Mouse (Mus musculus): ENCODE measurements around the gene BC049352. TPM values are rescaled to one million over a fixed set of nuclear protein-coding genes. Genes with fewer than 3 reads are reported as not detected.

The BC049352 gene
- not detected in 2 replicates for polyA plus RNA-seq (2015; fragmentation: Nextera tagmentation; extraction: Ambion mirVana)

DNA sequence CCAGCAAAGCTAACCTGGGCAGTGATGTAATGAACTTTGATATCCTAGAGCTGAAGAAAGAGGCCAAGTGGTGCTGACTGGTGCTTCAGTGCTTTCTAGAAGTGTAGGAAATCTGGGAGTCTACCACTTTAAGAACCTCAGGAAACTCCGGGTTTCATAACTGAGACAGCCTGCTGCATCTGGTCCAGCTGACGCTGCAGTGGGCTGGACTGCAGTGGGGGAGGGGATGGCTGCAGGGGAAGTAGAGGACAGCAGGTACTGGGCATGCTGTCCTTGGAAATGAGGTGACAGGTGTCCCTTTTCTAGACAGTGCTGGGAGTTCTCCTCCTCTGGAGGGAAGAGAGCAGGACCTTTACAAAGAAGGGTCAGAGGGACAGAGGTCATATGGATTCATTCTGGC, at the start of gene BC049352:
Gene BC049352 (plus strand): TSS at position 238 of the 400 bp plus-strand sequence.
- Histone ChIP-seq H3K36me3 (no peaks in the 10 kb centered on the region), H3K4me2 (replicated peaks) (no peak within 1 kb of the TSS), H3K4me3 (no peak within 1 kb of the TSS), H3K9me3 (no peaks in the 10 kb centered on the region), H3K27ac (no peak within 1 kb of the TSS), H3K27me3 (no peaks in the 10 kb centered on the region), H3K4me1 (peaks cover 4% of the 10 kb centered on the region), H3K9ac (no peak within 1 kb of the TSS)
- ATAC-seq (ENCODE audit: low FRiP score, low read depth): no peak
- WGBS: 6% methylated on average over 2 of the region's 2 CpGs

DNA sequence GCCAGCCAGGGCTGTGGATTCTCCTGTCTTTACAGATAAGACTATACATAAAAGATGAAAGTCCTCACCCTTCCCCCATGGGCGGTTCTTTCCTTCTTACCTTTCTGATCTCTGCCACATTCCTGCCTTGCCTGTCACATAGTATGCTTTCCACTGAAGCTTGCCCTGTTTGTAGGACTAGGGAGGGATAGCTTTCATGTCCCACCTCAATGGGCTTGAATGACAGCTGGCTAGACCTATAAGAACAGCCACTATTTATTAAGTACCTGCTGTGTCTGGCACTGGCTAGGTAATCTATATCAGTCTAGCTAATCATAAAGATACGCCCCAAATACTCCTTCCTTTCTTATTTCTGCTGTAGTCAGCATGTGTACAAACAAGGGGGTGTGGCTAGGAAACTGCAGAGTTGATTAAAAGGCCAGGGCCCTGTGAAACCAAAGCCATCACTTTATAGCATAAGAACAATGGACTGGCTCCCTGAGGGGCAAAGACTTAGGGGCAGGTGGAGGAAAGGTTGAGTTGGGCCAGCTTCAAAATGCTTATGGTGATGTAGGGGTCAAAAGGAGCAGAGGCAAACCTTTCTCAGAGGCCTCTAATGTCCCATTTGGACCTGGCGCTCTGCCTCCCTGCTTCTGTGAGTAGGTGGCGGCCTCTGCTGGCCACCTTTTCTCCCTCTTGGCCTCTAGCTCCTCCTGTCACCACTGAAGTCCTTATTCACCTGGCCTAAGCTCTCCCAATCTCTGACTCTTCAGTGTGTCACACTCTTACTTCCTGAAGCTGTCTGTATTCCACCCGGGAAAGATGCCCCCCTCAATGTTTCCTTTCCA, 48.1 kb upstream of the BC049352 start:
- peaks cover 20% of the 10 kb centered on the region for H3K4me1 ChIP-seq
- 21% methylated on average over 5 of the region's 5 CpGs for WGBS
- no peaks in the 10 kb centered on the region for H3K9me3 ChIP-seq
- H3K9ac ChIP-seq: no peak overlapping the region
- ATAC-seq (ENCODE audit: low FRiP score, low read depth): no peak
- no peak overlapping the region for H3K4me2 ChIP-seq (replicated peaks)
- no peak overlapping the region for H3K27ac ChIP-seq
- peaks cover 42% of the 10 kb centered on the region for H3K27me3 ChIP-seq
- no peaks in the 10 kb centered on the region for H3K36me3 ChIP-seq
- H3K4me3 ChIP-seq: no peak overlapping the region

DNA sequence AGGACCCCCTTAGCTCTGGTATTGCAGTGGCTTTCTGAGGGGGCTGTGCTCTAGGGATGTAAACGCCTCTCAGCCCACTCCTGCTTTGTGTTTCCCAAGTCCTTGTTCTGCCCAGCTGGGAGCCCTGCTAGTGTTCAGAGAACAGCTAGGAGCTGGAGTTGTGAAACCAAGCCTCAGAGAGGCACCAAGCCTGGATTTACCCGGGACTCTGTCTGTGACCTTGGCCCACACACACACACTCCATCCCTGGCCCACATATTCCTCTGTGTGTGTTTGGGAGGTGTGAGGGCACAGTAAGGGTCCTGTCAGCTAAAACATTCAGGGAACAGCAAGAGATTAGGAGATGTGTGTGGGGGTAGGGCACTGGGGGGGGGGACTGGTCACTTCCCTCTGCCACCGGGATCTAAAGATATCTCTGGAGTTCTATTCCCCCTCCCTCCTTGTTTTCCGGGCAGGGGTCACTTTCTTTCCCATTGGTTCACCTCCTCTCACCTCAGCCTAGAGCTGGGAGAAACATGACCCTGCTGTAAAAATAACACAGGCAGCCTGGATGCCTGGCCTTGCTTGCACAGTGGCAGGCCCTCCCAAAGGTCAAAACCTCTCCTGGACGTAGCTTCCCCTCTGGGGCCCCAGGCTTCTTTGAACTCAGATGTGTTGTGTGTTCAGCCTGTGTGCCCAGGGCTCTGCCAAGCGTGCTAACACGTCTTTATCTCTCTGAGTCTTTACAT, 45.2 kb upstream of the BC049352 start:
- WGBS: 13% methylated on average over 7 of the region's 7 CpGs
- Histone ChIP-seq H3K36me3 (no peaks in the 10 kb centered on the region), H3K4me1 (peaks cover 32% of the 10 kb centered on the region), H3K9me3 (no peaks in the 10 kb centered on the region), H3K27me3 (peaks cover 69% of the 10 kb centered on the region), H3K9ac (no peak overlapping the region), H3K4me2 (replicated peaks) (no peak overlapping the region), H3K27ac (no peak overlapping the region), H3K4me3 (no peak overlapping the region)
- ATAC-seq (ENCODE audit: low FRiP score, low read depth): no peak

DNA sequence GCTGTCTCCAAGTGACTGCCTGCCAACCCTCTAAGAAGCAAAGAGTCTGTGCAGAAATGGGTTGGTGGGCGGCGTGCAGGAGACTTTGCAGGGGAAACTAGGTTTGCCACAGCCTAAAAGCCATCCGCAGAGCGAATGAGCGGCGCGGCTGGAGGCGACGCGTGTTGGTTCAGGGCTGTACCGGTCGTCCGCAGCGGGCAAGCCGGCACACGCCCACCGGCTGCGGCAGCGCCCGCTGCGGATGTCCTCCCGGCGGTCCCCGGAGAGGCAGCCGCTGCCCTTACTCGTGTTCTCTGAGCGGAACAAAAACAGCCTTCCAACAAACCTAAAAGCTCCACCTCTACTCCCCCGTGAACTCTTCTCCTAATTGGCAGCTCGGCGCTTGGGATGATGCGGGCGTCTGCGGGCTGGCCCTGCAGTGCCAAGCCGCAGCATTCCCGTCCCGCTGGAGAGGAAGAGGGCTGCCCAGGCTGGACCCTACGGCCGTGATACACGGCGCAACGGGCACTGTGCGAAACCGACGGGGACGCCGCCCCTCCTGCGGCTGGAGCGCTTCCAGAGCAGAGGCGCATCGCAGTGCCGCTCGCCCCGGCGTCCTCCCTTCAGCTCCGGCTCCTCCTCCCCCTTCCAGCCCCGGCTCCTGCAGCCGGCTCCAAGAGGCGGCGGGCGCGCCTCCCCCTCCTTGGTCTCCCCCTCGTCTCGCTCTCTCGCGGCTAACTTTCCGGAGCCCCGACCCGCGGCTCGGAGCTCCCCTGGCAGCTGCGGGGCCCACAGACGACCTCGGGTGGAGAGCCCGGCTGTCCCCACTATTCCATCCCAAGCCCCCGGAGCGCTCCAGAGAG, 43.4 kb upstream of the BC049352 start, which contains the start of gene Scn4b:
Gene Scn4b (plus strand): TSS at position 205 of the 842 bp plus-strand sequence.
- Histone ChIP-seq H3K9ac (peak within 1 kb of the TSS; percentile 66), H3K36me3 (no peaks in the 10 kb centered on the region), H3K4me3 (peak within 1 kb of the TSS; percentile 60), H3K4me2 (replicated peaks) (peak within 1 kb of the TSS; percentile 97), H3K27me3 (peaks cover 81% of the 10 kb centered on the region), H3K4me1 (peaks cover 34% of the 10 kb centered on the region), H3K27ac (no peak within 1 kb of the TSS), H3K9me3 (no peaks in the 10 kb centered on the region)
- peak; percentile 62; the same call in 1 of the 2 replicates for ATAC-seq (ENCODE audit: low FRiP score, low read depth)
- WGBS: under 1% methylated on average over 76 of the region's 76 CpGs

DNA sequence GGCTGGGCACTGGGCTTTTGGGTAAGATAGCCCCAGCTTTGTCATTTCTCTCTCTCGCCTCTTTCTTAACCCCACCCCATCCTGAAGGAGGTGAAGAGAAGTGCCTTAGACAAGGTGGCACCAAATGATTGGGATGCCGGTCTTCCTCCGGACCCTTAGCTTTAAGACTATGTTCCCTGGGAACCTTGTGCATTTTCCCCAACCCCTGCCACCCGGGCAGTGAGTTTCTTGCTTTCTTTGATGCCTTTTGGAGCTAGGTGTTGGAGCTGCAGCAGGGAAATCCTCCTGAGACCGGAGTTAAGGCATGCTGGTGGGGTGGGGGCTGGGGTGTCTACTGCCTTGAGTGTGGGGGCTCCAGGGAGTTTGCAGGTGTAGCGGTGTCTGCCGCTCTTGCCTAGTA, 42.7 kb upstream of the BC049352 start:
- Histone ChIP-seq H3K27ac (no peak overlapping the region), H3K4me1 (peaks cover 29% of the 10 kb centered on the region), H3K4me3 (peak overlapping the region; percentile 60), H3K9me3 (no peaks in the 10 kb centered on the region), H3K4me2 (replicated peaks) (peak overlapping the region; percentile 97), H3K9ac (peak overlapping the region; percentile 66), H3K27me3 (peaks cover 86% of the 10 kb centered on the region), H3K36me3 (no peaks in the 10 kb centered on the region)
- WGBS: 4% methylated on average over 7 of the region's 7 CpGs
- ATAC-seq (ENCODE audit: low FRiP score, low read depth): no peak

DNA sequence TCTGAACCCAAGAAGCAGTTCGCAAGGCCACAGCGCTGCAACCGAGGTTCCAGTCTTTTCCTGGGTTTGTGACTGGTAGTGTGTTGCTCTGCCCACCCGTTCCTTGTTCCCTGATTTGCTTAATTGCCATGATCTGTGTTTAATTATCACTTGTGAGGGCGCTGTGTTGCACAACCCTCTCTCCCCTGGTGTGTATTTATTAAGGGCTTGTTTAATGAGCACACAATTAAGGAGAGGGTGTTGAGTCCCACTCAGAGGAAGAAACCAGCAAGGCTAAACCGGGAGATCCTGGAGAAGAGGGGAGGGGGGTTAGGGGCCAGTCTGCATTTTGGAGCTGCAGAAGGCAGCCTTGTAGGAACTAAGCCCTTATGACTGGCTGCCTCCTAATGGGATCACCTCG, 40.9 kb upstream of the BC049352 start:
- Histone ChIP-seq H3K9ac (peak overlapping the region; percentile 31; the same call in 1 of the 2 replicates), H3K27ac (no peak overlapping the region), H3K27me3 (peaks cover 88% of the 10 kb centered on the region), H3K4me3 (no peak overlapping the region), H3K4me2 (replicated peaks) (no peak overlapping the region), H3K9me3 (no peaks in the 10 kb centered on the region), H3K36me3 (no peaks in the 10 kb centered on the region), H3K4me1 (peaks cover 28% of the 10 kb centered on the region)
- ATAC-seq (ENCODE audit: low FRiP score, low read depth): no peak
- WGBS: 27% methylated on average over 7 of the region's 7 CpGs

DNA sequence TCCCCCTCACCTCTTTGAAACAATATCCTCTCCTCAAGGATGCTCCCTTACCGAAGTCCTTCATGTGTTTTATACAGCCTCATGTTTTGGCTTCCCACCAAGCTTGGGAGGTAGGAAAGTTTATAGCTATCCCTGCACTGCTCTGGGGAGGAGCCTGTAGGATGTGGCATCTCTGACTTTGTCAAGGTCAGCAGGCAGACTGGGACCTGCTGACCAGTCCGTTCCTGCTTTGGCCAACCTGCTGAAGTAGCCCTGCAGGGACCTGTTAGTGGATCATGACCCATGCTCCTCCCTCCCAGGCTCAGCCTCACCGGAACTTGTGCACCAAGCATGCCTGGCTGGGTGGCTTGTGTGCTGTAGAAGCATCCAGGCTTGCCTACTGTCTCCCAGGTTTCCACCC, 39.1 kb upstream of the BC049352 start:
- peaks cover 72% of the 10 kb centered on the region for H3K27me3 ChIP-seq
- 54% methylated on average over 3 of the region's 3 CpGs for WGBS
- no peaks in the 10 kb centered on the region for H3K36me3 ChIP-seq

DNA sequence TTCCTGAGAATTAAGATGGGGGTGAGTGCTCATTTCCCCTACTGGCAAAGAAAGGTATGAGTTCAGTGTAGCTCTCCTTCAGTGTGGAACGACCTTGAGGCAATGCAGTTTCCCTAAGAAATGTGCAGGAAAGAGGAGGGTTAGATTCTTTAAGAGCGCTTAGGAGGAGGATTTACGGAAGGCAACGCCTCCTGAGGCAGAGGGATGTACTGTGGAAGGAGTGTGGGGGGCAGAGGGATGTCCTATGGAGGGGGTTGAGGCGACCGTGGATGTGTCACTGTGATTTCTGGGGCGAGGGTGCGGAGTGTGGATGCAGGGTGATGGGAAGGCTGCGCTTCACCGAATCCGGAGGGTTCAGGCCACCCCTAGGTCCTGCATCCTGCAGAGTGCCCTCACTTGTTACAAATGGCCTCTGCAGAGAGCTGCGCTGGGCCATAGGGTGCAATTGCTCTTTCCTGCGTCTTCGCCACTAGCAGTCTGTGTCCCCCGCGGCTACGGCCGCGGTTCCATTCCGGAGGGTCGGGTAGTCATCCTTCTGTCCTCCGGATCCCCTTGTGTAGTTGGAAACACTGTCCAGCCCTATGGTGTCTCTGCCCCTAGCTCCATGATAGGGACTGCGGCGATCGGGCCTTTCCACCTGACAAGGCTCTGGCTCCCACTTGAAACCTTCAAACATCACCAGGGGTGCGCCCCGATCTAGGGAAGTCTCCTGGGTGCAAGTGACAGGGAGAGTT, 36.1 kb upstream of the BC049352 start:
- Histone ChIP-seq H3K9me3 (no peaks in the 10 kb centered on the region), H3K4me2 (replicated peaks) (peak overlapping the region; percentile 86), H3K4me3 (peak overlapping the region; percentile 48), H3K4me1 (peaks cover 14% of the 10 kb centered on the region), H3K27me3 (peaks cover 59% of the 10 kb centered on the region), H3K27ac (no peak overlapping the region), H3K9ac (peak overlapping the region; percentile 64), H3K36me3 (no peaks in the 10 kb centered on the region)
- 4% methylated on average over 27 of the region's 27 CpGs for WGBS
- ATAC-seq (ENCODE audit: low FRiP score, low read depth): peak; percentile 32; the same call in 1 of the 2 replicates

More for the DNA sequence above, 39.1 kb upstream of the BC049352 start:
- H3K27ac ChIP-seq: no peak overlapping the region
- no peak overlapping the region for H3K4me2 ChIP-seq (replicated peaks)
- ATAC-seq (ENCODE audit: low FRiP score, low read depth): no peak
- peaks cover 29% of the 10 kb centered on the region for H3K4me1 ChIP-seq
- H3K9me3 ChIP-seq: no peaks in the 10 kb centered on the region
- H3K9ac ChIP-seq: no peak overlapping the region
- no peak overlapping the region for H3K4me3 ChIP-seq

DNA sequence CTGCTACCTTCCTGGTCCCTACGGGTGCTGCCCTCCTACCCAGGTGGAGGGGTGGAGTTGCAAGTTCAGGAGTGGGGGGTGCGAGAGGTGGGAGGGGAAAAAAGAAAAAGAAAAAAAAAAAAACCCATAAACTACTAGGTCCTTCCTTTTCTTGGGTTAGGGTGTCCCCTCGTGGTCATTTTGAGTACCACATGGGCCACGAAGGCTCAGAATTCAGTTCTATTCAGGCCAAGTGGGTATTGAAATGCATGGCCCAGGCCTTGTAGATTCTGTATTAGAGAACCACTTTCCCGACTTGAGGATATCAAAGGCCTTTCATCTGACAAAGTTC, 35.6 kb upstream of the BC049352 start:
- peak overlapping the region; percentile 86 for H3K4me2 ChIP-seq (replicated peaks)
- no peaks in the 10 kb centered on the region for H3K9me3 ChIP-seq
- H3K4me1 ChIP-seq: peaks cover 13% of the 10 kb centered on the region
- H3K27ac ChIP-seq: no peak overlapping the region
- peak overlapping the region; percentile 64 for H3K9ac ChIP-seq
- H3K27me3 ChIP-seq: peaks cover 55% of the 10 kb centered on the region
- WGBS: 2% methylated on average over 5 of the region's 5 CpGs
- H3K4me3 ChIP-seq: peak overlapping the region; percentile 48
- no peaks in the 10 kb centered on the region for H3K36me3 ChIP-seq
- ATAC-seq (ENCODE audit: low FRiP score, low read depth): no peak

DNA sequence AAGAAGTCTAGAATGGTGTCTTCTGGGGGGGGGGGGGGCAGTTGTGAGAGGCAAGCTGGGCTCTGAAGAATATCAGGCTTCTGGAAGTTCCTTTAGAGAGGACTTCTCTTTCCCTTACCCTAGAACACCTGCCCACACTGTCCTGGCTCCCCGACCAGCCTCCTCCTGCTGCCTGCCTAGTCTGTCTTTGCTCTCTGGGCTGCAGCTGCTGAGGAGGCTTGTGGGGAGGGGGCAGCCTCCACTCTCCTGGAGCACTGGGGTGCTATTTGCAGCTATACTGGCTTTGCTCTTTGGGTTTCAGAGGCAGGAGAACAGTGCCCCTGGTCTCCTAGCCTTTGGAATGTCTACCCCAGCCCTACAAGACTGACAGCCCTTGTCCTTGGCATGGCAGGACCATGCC, 30.9 kb upstream of the BC049352 start:
- WGBS: 89% methylated on average over 1 of the region's 1 CpGs
- Histone ChIP-seq H3K36me3 (no peaks in the 10 kb centered on the region), H3K4me2 (replicated peaks) (no peak overlapping the region), H3K4me1 (peaks cover 2% of the 10 kb centered on the region), H3K9me3 (no peaks in the 10 kb centered on the region), H3K9ac (no peak overlapping the region), H3K27me3 (peaks cover 18% of the 10 kb centered on the region), H3K27ac (no peak overlapping the region), H3K4me3 (no peak overlapping the region)
- no peak for ATAC-seq (ENCODE audit: low FRiP score, low read depth)

DNA sequence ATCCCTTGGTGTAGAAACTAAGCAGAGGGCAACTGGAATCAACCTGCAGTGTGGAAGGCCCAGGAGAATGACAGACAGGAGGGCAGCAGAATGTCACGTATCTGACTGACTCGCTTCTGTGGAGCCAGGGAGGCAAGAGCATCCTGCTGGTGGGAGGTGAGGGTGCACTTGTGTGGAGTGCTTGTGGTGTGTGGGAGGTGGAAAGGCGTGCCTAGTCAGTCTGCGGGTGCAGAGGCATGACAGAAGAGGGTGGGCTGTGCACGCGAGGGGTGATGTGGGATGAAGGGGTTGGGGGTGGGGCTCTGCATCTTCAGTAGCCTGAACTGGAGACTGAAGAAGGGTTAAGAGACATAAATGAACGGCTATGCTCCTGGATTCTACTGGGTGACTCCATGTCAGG, 28.4 kb upstream of the BC049352 start:
- H3K4me3 ChIP-seq: no peak overlapping the region
- WGBS: 73% methylated on average over 7 of the region's 7 CpGs
- peaks cover 4% of the 10 kb centered on the region; the same call in 1 of the 2 replicates for H3K9me3 ChIP-seq

More for the DNA sequence above, 28.4 kb upstream of the BC049352 start:
- H3K36me3 ChIP-seq: no peaks in the 10 kb centered on the region
- H3K9ac ChIP-seq: no peak overlapping the region
- no peaks in the 10 kb centered on the region for H3K4me1 ChIP-seq
- H3K27me3 ChIP-seq: peaks cover 17% of the 10 kb centered on the region; the same call in 1 of the 2 replicates
- ATAC-seq (ENCODE audit: low FRiP score, low read depth): no peak
- H3K27ac ChIP-seq: no peak overlapping the region
- no peak overlapping the region for H3K4me2 ChIP-seq (replicated peaks)
